Mouse (Mus musculus) liver, embryonic 15.5 days (tissue): Measurements from ENCODE around the gene Ccnjl. TPM values are rescaled to one million over a fixed set of nuclear protein-coding genes. Genes with fewer than 3 reads are reported as not detected.

Experiments used
- ATAC-seq: fragments of 200-750 bp; cut with Nextera tagmentation; 2 replicates; pipeline ENCODE4 v1.8.0; 2017; ENCODE audit warnings: moderate number of reproducible peaks, mild to moderate bottlenecking, moderate library complexity; ENCODE audit not compliant: insufficient read depth
- H3K27ac ChIP-seq: fragments of 300-500 bp; sonication (generic); replicated peaks from 2 replicates; pipeline ENCODE4 v1.5.1; 2015; ENCODE audit warnings: mild to moderate bottlenecking, inconsistent platforms
- H3K27me3 ChIP-seq: fragments of 300-500 bp; sonication (generic); 2 replicates; pipeline ENCODE4 v1.6.1; 2015; ENCODE audit warnings: mild to moderate bottlenecking, inconsistent platforms
- H3K36me3 ChIP-seq: fragments of 300-500 bp; sonication (generic); replicated peaks from 2 replicates; pipeline ENCODE4 v1.6.1; 2015; ENCODE audit warnings: moderate library complexity, mild to moderate bottlenecking, inconsistent platforms
- H3K4me1 ChIP-seq: fragments of 300-500 bp; sonication (generic); replicated peaks from 2 replicates; pipeline ENCODE4 v1.6.1; 2015; ENCODE audit warnings: inconsistent platforms
- H3K4me2 ChIP-seq: fragments of 300-500 bp; sonication (generic); 2 replicates; pipeline ENCODE4 v1.6.1; 2015; ENCODE audit warnings: moderate library complexity, mild to moderate bottlenecking, inconsistent platforms
- H3K4me3 ChIP-seq: fragments of 300-500 bp; sonication (generic); replicated peaks from 2 replicates; pipeline ENCODE4 v1.5.1; 2015; ENCODE audit warnings: mild to moderate bottlenecking, inconsistent platforms
- H3K9ac ChIP-seq: fragments of 300-500 bp; sonication (generic); 2 replicates; pipeline ENCODE4 v1.6.1; 2015; ENCODE audit warnings: moderate library complexity, mild to moderate bottlenecking, inconsistent platforms
- H3K9me3 ChIP-seq: fragments of 300-500 bp; sonication (generic); replicated peaks from 2 replicates; pipeline ENCODE4 v1.6.1; 2016; ENCODE audit warnings: inconsistent platforms
- WGBS: fragments of 180-500 bp; shearing (Covaris S2); methylation state at CpG from one replicate; pipeline ENCODE4 v1.1.7; 2015; ENCODE audit warnings: mixed read lengths; ENCODE audit not compliant: insufficient replicate concordance; 5-methylcytosine and 5-hydroxymethylcytosine counted together
- polyA plus RNA-seq: library from polyadenylated mRNA; unstranded; fragments of >200 nt; fragmentation: Nextera tagmentation; extraction: Ambion mirVana; gene quantifications from 2 replicates; pipeline ENCODE4 v1.2.1, GENCODE M21; 2015

Gene Ccnjl
- polyA plus RNA-seq: 2.0 and 2.3 TPM in 2 replicates

DNA sequence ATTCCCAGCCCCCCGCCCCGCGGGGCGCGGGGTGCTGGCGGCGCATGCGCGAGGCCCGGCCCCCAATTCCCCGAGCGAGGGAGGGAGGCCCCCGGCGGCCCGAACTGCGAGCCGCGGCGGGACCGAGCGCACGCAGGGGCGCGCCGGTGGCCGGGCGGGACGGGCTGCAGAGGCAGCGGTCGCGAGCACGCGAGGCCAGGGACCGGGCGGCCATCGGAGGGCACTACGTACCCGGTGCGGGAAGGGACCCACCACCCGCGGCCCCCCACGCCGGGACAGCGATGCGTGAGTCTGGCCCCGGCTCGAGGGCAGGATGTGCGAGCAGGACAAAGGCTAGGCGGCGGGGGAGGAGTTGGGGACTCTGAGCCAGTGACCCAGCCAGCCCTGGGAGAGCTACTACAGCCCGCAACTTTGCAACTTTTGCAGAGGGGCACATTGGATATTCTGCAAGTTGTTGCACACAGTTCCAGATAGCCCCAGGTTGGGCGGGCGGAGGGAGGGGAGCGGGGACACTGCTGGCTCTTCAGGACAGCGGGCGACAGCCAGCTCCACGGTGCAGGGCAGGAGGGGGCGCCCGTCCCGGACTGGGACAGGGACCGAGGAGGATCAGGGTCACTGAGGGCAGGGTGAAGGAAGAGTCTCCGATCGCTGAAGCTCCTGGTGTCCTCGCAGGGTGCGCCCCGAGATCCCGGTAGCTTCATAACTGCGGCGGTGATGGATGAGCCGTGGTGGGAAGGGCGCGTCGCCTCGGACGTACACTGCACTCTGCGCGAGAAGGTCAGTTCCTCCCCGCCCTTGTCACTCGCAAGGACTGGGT, at the start of gene Ccnjl:
Gene Ccnjl, plus strand, starts transcription at position 102 of the 817 bp plus-strand sequence.
- ATAC-seq: peak; percentile 77
- Histone ChIP-seq H3K4me1 (no peaks in the 10 kb centered on the region; the same call in 1 of the 2 replicates), H3K27me3 (peaks cover 30% of the 10 kb centered on the region), H3K4me3 (peak within 1 kb of the TSS; percentile 61), H3K27ac (0 out of 2 replicates have a peak within 1 kb of the TSS, but pooled peaks have one; percentile 41), H3K9me3 (no peaks in the 10 kb centered on the region), H3K4me2 (peak within 1 kb of the TSS; percentile 75), H3K9ac (peak within 1 kb of the TSS; percentile 45; the same call in 1 of the 2 replicates), H3K36me3 (no peaks in the 10 kb centered on the region)
- under 1% methylated on average over 75 of the region's 79 CpGs for WGBS

DNA sequence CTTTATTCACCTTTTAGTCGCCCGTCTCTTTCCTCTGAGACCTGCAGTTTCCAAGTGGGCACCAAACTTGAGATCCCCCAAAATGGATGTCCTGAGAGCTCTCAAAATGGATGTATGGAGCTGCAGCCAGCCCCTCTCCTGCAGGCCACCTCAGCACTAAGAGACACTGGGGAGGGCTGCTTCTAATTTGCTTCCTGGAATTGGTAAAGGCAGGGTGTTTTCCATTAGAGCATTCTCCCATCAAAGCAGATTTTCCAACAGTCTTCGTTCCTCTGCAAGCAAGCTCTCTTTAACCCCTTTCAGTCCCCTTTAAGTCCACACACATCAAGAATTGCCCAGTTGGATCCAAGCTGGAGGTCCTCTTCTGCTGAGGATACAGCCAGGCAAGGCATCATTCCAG, 49.2 kb upstream of the Ccnjl start:
- no peak overlapping the region for H3K4me2 ChIP-seq
- H3K9ac ChIP-seq: no peak overlapping the region
- no peaks in the 10 kb centered on the region for H3K36me3 ChIP-seq
- no peak for ATAC-seq
- H3K9me3 ChIP-seq: no peaks in the 10 kb centered on the region
- H3K27me3 ChIP-seq: 0 out of 2 replicates have a peak, but pooled peaks cover under 1% of the 10 kb centered on the region
- peaks cover 2% of the 10 kb centered on the region; the same call in 1 of the 2 replicates for H3K4me1 ChIP-seq
- no peak overlapping the region for H3K27ac ChIP-seq
- 65% methylated on average over 3 of the region's 3 CpGs for WGBS
- no peak overlapping the region for H3K4me3 ChIP-seq

DNA sequence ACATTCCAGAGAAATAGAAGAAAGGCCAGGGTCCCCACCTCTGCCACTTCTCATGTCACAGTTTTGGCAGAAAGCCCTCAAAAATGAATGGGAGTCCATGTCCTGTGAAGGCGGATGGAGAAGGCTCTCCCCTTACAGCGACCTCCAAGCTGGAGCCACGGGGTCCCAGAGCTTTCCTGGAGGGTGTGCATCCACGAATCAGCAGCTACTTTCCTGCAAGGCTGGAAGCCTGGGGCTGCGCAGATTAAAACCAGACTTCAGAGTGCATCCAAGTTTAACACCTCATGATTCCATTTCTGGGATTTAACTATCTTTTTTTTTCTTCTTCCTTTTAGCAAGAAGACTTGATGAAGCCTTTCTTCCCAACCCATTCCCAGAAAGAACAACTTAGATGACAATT, 48.0 kb upstream of the Ccnjl start:
- Histone ChIP-seq H3K9ac (no peak overlapping the region), H3K27ac (no peak overlapping the region), H3K4me3 (no peak overlapping the region), H3K9me3 (no peaks in the 10 kb centered on the region), H3K27me3 (no peaks in the 10 kb centered on the region), H3K4me2 (no peak overlapping the region), H3K36me3 (no peaks in the 10 kb centered on the region), H3K4me1 (no peaks in the 10 kb centered on the region)
- ATAC-seq: no peak
- 45% methylated on average over 5 of the region's 5 CpGs for WGBS

DNA sequence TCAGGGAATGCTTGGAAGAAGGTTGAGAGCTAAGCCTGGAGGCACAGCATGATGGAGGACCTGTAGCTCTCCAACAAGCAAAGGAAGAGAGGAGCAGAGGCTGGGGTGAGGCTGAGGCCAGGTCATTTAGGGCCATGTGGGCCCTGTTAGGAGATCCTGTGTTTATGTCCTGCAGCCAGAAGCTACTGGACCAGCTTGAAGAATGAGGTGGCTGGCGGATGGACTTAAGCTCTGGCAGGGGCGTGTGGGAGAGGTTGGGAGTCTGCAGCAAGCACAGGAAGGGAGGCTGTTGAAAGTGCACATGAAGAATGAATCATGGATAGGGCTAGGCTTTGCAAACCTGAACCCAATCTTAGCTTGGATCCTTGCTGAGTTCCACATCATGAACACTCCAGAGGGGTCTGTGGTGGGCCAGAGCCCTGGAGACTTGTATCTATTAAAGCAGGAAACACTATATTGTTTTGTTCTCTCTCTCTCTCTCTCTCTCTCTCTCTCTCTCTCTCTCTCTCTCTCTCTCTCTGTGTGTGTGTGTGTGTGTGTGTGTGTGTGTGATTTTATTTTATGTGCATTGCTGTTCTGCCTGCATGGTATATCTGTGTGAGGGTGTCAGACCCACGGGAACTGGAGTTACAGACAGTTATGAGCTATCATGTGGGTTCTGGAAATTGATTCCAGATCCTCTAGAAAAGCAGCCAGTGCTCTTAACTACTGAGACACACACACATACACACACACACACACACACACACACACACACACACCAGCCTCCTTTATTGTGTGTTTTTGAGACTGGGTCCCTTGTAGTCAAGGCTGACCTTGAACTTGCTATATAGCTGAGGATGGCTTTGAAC, 46.7 kb upstream of the Ccnjl start:
- Histone ChIP-seq H3K36me3 (no peaks in the 10 kb centered on the region), H3K9me3 (no peaks in the 10 kb centered on the region), H3K9ac (no peak overlapping the region), H3K4me3 (no peak overlapping the region), H3K27ac (no peak overlapping the region), H3K27me3 (no peaks in the 10 kb centered on the region), H3K4me1 (no peaks in the 10 kb centered on the region), H3K4me2 (no peak overlapping the region)
- 31% methylated on average over 3 of the region's 3 CpGs for WGBS
- ATAC-seq: no peak

DNA sequence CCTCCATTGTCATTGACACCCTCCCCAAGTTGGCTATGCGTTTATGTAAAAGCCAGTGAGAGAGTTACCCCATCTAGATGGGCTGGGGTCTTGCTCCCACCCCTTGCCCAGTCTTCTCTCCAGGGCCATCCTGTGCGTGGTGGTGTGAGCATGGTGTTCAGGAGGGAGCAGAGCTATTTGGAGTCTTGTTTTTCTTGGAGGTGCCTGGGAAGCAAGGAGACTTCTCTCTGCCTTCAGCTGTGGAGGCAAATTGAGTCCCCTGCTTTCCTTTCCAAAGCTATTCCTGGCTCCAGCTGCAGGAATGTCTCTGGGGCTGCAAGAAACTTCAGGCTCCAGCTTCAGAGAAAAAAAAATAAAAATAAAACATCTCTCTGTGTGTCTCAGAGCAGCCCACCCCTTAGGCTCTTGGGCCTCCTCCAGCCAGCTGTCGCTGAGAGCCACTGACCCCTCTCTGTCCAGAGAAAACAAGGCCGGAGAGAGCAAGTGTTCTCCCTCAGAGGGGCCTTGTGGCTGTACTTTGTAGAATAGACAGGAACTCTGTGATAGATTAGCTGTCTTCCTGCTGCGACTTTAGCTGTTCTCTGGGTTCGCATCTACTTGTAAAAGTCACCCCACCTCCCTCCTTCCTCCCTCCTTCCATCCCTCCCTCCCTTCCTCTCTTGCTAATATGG, 45.3 kb upstream of the Ccnjl start:
- H3K4me2 ChIP-seq: no peak overlapping the region
- no peaks in the 10 kb centered on the region for H3K36me3 ChIP-seq
- no peak for ATAC-seq
- H3K4me1 ChIP-seq: no peaks in the 10 kb centered on the region
- no peak overlapping the region for H3K9ac ChIP-seq
- no peak overlapping the region for H3K4me3 ChIP-seq
- no peaks in the 10 kb centered on the region for H3K27me3 ChIP-seq
- no peak overlapping the region for H3K27ac ChIP-seq
- no peaks in the 10 kb centered on the region for H3K9me3 ChIP-seq
- WGBS: 32% methylated on average over 6 of the region's 6 CpGs

DNA sequence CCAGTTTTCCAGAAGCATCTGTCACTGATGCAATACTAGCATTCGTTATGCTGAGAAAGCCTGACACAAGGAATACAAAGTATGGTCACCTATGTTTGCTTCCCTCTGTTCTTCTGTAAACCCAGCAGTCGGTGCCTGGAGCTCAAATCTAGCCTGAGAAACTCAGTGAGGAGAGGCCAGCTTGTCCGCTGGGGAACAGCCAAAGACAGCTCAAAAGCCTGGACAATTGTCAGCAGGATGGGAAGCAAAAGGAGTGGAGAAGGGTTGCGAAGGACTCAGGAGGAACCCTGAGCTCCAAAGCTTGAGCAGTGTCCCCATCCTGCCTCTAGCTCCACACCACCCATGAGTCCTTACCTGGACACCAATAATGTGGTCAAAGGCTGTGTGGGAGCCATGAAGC, 44.5 kb upstream of the Ccnjl start:
- Histone ChIP-seq H3K4me2 (no peak overlapping the region), H3K27me3 (no peaks in the 10 kb centered on the region), H3K27ac (no peak overlapping the region), H3K4me1 (no peaks in the 10 kb centered on the region), H3K9me3 (no peaks in the 10 kb centered on the region), H3K9ac (no peak overlapping the region), H3K36me3 (no peaks in the 10 kb centered on the region), H3K4me3 (no peak overlapping the region)
- 47% methylated on average over 4 of the region's 4 CpGs for WGBS
- no peak for ATAC-seq

DNA sequence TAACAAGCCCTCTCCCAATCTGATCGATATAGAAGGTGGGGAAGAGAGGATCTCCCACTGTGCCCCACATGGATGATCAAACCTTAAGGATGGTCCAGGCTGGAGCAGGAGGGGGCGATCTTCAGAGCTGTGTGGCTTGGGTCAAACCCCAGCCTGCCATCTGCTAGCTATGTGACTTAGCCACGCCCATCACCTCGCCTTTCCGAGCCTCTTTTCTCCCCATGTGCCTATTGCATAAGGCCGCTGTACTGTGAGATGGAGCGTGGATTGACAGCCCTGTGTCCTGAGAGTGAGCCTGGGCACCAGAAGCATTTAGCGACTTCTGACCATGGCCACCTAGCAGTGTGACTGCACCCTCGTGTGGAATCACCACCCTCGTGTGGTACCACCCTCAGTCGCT, 43.9 kb upstream of the Ccnjl start:
- Histone ChIP-seq H3K9me3 (no peaks in the 10 kb centered on the region), H3K4me3 (no peak overlapping the region), H3K4me2 (no peak overlapping the region), H3K27ac (no peak overlapping the region), H3K9ac (no peak overlapping the region), H3K36me3 (no peaks in the 10 kb centered on the region), H3K4me1 (no peaks in the 10 kb centered on the region), H3K27me3 (no peaks in the 10 kb centered on the region)
- no peak for ATAC-seq
- 38% methylated on average over 11 of the region's 11 CpGs for WGBS

DNA sequence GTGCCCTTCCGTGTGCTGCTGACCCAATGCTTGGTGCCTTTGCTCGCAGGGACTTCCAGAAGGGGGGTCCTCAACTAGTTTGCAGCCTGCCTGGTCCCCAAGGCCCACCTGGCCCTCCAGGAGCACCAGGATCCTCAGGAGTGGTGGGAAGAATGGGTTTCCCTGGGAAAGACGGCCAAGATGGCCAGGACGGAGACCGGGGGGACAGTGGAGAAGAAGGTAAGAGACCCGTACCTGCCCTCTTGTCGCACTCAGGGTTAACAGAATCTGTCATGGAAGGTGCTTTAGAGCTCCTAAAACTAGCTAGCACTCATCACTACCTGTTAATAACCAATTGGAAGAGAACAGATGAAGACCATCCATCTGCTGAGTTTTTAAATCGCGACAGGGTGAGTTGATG, 42.7 kb upstream of the Ccnjl start:
- no peak overlapping the region for H3K27ac ChIP-seq
- no peak overlapping the region for H3K9ac ChIP-seq
- H3K4me2 ChIP-seq: no peak overlapping the region
- H3K36me3 ChIP-seq: no peaks in the 10 kb centered on the region
- no peaks in the 10 kb centered on the region for H3K4me1 ChIP-seq
- H3K4me3 ChIP-seq: no peak overlapping the region
- H3K27me3 ChIP-seq: no peaks in the 10 kb centered on the region
- H3K9me3 ChIP-seq: no peaks in the 10 kb centered on the region
- 72% methylated on average over 9 of the region's 9 CpGs for WGBS
- ATAC-seq: no peak

DNA sequence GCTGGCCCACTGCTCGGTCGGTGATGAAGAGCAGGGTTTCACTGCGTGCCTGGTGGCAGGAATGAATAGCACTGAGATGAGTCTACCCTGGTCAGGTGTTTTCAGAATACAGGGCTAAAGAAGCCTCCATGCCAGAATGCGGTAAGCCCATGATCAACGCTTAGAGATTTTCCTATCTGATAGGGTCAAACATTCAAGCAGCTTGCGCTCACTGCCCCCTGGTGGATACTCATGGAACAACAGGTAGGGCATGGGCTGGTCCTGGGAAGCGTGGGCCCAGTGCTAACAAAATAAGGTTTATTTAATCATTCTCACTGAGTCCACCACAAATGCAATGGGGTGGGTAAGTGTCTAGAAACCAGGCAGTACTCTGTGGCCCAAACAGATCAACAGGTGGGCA, 35.9 kb upstream of the Ccnjl start:
- Histone ChIP-seq H3K9ac (no peak overlapping the region), H3K4me1 (no peaks in the 10 kb centered on the region), H3K27me3 (no peaks in the 10 kb centered on the region), H3K4me3 (no peak overlapping the region), H3K36me3 (no peaks in the 10 kb centered on the region), H3K9me3 (no peaks in the 10 kb centered on the region), H3K4me2 (no peak overlapping the region), H3K27ac (no peak overlapping the region)
- ATAC-seq: no peak
- 33% methylated on average over 7 of the region's 7 CpGs for WGBS

DNA sequence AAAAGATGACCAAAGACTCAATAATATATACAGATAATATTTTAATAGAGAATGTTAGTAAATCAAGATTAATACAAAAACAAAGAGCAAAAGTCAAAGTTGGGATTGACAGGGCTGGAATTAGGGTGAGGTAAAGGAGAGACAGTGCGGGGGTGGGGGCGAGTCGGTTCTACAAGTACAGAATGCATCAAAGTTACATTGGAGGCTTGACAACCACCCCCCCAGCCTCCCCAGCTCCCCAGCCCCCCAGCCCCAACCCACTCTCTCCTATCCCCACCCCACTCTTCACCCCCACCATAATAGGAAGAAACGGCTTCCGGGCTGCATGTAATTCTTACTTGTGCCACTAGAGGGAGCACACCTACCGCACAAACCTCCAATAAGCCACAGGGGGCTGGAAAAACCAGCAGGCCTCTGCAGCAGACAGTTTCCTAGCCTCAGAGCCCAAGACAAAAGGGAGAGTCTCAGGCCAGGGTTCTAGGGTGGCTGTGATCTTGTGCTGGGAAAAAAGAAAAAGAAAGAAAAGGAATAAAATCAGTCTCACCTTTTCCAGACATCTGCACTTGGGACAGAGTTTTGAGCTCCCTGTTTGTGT, 34.7 kb upstream of the Ccnjl start:
- WGBS: 28% methylated on average over 6 of the region's 6 CpGs
- Histone ChIP-seq H3K9me3 (no peaks in the 10 kb centered on the region), H3K9ac (no peak overlapping the region), H3K36me3 (no peaks in the 10 kb centered on the region), H3K27ac (no peak overlapping the region), H3K4me2 (no peak overlapping the region), H3K4me3 (no peak overlapping the region), H3K27me3 (no peaks in the 10 kb centered on the region), H3K4me1 (no peaks in the 10 kb centered on the region)
- ATAC-seq: no peak
